Mouse (Mus musculus): Measurements from ENCODE around the gene Ak5. TPM values are rescaled to one million over a fixed set of nuclear protein-coding genes. Genes with fewer than 3 reads are reported as not detected.

The Ak5 gene
- total RNA-seq, 1 experiment from 2014 or later: not detected

DNA sequence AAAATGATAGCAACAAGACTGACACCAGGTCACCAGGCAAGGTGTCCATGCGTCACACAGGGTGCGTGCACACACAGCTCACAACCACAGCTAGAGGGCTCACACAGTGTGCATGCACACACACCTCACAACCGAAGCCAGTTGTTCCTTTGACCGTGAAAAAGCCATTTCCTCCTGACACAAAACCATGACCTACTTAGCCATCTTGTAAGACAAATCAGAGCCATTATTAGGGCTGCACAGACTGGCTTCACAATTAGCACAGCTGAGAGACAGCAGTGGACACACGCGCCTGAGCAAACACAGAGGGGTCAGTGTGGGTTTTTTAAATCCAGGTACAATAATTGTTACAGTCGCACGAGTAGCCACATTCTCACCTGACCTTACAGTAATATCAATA, 115.5 kb downstream of the Ak5 start:
- no peak for ATAC-seq (replicated peaks in 1 of 2; ENCODE audit: insufficient read depth in 1 of 2, low FRiP score in 2 of 2, low TSS enrichment in 1 of 2, low read depth in 1 of 2, poor library complexity in 2 of 2, severe bottlenecking in 2 of 2)

- ATAC-seq (replicated peaks in 1 of 2; ENCODE audit: insufficient read depth in 1 of 2, low FRiP score in 2 of 2, low TSS enrichment in 1 of 2, low read depth in 1 of 2, poor library complexity in 2 of 2, severe bottlenecking in 2 of 2): no peak
Observed at GRCm38 (mm10) chr3:152550528-152551115, 117.5 kb downstream of the Ak5 start.

GRCm38 (mm10) chr3:152550031-152550430, 118.1 kb downstream of the Ak5 start:
- no peak for ATAC-seq (replicated peaks in 1 of 2; ENCODE audit: insufficient read depth in 1 of 2, low FRiP score in 2 of 2, low TSS enrichment in 1 of 2, low read depth in 1 of 2, poor library complexity in 2 of 2, severe bottlenecking in 2 of 2)

DNA sequence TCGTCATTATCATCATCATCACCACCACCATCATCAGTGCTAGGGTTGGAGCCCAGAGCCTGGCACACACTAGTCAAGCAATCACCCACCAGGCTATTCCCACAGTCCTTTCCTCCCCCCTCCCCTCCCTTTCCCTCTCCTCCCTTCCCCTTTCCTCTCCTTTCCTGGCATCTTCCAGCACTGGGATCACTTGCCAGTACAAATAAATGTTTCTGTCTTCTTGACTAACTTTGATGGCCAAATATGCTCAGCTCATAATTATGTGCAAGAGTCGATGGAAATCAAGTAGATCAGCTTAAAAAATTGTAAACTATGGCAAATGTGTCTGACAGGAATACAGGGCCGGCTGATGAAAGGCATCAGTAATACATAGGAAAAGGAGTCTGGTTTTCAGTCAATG, 123.2 kb downstream of the Ak5 start:
- ATAC-seq (replicated peaks in 1 of 2; ENCODE audit: insufficient read depth in 1 of 2, low FRiP score in 2 of 2, low TSS enrichment in 1 of 2, low read depth in 1 of 2, poor library complexity in 2 of 2, severe bottlenecking in 2 of 2): no peak

- ATAC-seq (replicated peaks in 1 of 2; ENCODE audit: insufficient read depth in 1 of 2, low FRiP score in 2 of 2, low TSS enrichment in 1 of 2, low read depth in 1 of 2, poor library complexity in 2 of 2, severe bottlenecking in 2 of 2): no peak
Observed at GRCm38 (mm10) chr3:152542298-152542697, 125.9 kb downstream of the Ak5 start.

DNA sequence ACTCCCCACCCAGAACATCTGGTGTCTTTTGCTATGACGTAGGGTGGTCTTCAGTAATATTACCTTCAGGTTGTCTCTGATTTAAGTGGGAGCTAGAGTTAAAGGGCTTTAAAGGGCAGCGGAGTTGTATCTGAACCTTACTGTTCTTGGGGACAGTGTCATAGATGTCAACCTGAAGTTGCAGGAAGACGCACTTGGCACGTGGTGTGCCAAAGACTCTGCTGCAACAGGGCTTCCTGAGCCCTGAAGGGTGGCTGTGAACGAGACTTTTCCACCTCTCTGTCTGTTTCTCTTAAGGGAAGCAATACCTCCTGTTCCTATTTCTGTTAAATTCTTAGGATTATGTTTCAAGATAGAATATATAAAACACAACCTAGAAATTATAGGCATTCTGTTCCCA, 137.8 kb downstream of the Ak5 start:
- ATAC-seq (replicated peaks in 1 of 2; ENCODE audit: insufficient read depth in 1 of 2, low FRiP score in 2 of 2, low TSS enrichment in 1 of 2, low read depth in 1 of 2, poor library complexity in 2 of 2, severe bottlenecking in 2 of 2): no peak

- no peak for ATAC-seq (replicated peaks in 1 of 2; ENCODE audit: insufficient read depth in 1 of 2, low FRiP score in 2 of 2, low TSS enrichment in 1 of 2, low read depth in 1 of 2, poor library complexity in 2 of 2, severe bottlenecking in 2 of 2)
Observed at GRCm38 (mm10) chr3:152529058-152529972, 138.8 kb downstream of the Ak5 start.

DNA sequence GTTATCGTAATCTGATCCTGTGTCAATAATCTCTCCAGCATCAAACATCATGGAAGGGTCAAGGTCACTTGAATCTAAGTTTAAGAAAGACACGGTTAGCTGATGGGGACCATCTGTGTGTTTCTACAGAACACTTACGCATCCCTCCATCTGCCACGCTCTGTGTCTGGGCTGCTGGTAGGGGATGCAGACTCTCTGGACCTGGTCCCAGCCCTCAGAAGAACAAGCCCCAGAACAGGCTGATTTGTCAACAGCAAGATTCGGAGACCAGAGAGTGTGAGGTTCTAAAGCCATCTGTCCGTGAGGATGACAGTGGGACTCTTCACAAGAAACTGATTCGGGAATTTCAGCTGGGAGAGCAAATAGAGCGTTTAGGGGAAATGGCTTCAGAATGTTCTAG, 141.4 kb downstream of the Ak5 start:
- ATAC-seq (replicated peaks in 1 of 2; ENCODE audit: insufficient read depth in 1 of 2, low FRiP score in 2 of 2, low TSS enrichment in 1 of 2, low read depth in 1 of 2, poor library complexity in 2 of 2, severe bottlenecking in 2 of 2): no peak

DNA sequence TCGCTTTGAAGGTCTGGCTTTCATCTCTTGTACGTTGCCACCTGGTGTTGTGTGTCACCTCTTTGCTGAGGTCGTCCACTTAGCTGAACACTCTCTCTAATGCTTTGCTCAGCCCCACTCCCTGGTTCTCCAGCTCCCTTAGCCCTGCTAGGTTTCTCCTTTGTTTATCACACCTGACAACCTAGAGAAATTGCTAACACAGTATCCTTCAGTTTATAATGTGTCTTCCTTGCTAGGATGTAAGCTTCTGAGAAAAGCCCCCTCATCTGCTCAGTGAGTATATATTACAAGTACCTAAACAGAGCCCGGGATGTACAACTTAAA, 144.9 kb downstream of the Ak5 start:
- no peak for ATAC-seq (replicated peaks in 1 of 2; ENCODE audit: insufficient read depth in 1 of 2, low FRiP score in 2 of 2, low TSS enrichment in 1 of 2, low read depth in 1 of 2, poor library complexity in 2 of 2, severe bottlenecking in 2 of 2)

DNA sequence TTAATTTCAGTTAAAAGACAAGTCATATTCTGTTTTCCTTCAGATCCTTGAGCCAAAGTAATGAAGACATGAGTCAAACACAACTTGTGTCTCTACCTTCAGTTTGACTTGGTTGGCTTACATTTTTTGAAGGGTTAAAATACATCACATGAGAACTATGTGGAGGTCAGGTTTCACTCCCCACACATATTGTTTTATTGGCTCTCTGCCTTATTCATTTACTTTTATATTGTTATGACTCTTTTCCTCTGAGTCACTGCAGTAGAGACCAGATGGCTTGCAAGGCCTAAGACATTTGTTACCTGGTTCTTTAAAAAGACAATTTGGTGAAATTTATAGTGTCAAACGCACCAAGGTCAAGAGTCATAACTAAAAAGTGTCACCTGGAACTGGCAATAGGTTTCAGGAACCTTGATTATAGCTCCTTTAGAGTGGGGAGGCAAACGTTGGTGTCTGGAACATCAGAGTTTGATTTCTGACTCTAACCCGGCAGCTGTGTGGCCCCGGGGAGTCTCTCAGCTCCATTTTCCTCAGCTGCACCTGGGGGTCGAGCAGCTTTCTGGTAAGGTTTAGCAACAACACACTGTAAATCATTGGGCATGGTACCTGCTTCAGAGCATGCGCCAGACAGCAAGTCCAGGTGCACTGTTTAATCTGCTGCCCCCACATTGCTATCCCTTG, 145.4 kb downstream of the Ak5 start:
- no peak for ATAC-seq (replicated peaks in 1 of 2; ENCODE audit: insufficient read depth in 1 of 2, low FRiP score in 2 of 2, low TSS enrichment in 1 of 2, low read depth in 1 of 2, poor library complexity in 2 of 2, severe bottlenecking in 2 of 2)

GRCm38 (mm10) chr3:152521054-152521453, 147.1 kb downstream of the Ak5 start:
- no peak; a peak in 1 of 4 replicates for ATAC-seq (replicated peaks in 1 of 2; ENCODE audit: insufficient read depth in 1 of 2, low FRiP score in 2 of 2, low TSS enrichment in 1 of 2, low read depth in 1 of 2, poor library complexity in 2 of 2, severe bottlenecking in 2 of 2)

- ATAC-seq (replicated peaks in 1 of 2; ENCODE audit: insufficient read depth in 1 of 2, low FRiP score in 2 of 2, low TSS enrichment in 1 of 2, low read depth in 1 of 2, poor library complexity in 2 of 2, severe bottlenecking in 2 of 2): no peak
Observed at GRCm38 (mm10) chr3:152520074-152520473, 148.1 kb downstream of the Ak5 start.

DNA sequence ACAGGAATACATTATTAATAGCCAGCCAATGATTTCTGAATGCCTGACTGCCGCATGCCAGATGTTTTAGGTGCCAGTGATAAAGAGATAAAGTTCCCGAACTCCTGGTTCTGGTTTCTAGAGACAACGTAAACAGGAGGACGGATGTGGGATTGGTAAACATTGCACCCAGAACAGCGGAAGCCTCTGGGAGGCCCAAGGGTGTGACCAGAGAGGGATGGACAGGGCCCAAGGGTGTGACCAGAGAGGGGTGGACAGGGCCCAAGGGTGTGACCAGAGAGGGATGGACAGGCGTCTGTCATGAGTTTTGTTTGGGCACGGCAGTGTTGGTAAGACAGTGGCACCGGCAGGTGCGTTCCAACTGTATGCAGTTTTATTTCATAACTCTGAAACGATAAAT, 148.6 kb downstream of the Ak5 start:
- no peak for ATAC-seq (replicated peaks in 1 of 2; ENCODE audit: insufficient read depth in 1 of 2, low FRiP score in 2 of 2, low TSS enrichment in 1 of 2, low read depth in 1 of 2, poor library complexity in 2 of 2, severe bottlenecking in 2 of 2)

DNA sequence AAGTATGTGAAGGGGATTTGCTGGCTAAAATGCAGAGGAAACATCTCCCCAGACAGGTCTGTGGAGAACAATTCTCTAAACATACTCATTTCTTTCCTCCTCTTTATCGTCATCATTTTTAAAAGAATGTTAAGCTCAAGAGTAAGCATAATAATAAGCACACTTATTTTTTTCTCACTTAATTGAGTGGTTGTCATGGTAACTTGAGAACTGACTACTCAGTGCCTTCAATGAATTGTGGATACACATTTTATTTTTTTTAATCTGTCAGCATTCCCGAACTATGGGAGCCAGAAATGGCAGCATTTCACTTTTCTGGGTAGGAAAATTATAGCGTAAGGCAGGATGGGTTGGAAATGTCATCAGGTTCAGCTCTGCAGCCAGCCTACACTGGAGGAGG, 151.6 kb downstream of the Ak5 start:
- no peak for ATAC-seq (replicated peaks in 1 of 2; ENCODE audit: insufficient read depth in 1 of 2, low FRiP score in 2 of 2, low TSS enrichment in 1 of 2, low read depth in 1 of 2, poor library complexity in 2 of 2, severe bottlenecking in 2 of 2)

DNA sequence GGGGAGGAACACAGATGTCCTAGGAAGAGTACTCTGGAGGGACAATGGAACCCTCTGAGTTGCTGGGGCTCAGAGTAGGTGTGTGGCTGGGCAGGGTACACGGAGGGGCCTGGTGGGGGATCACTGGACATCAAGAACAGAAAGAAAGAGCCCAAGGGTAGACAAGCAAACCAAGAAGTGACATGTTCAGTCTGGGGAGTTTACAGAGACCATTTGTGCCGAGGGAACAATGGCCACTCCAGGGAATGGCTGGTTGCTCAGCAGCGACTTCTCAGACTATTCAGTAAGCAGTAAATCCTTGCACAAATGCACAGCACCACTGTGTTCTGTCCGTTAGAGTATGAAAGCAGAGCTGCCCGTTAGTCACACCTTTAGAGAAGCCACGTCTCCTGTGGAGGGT, 152.2 kb downstream of the Ak5 start:
- no peak for ATAC-seq (replicated peaks in 1 of 2; ENCODE audit: insufficient read depth in 1 of 2, low FRiP score in 2 of 2, low TSS enrichment in 1 of 2, low read depth in 1 of 2, poor library complexity in 2 of 2, severe bottlenecking in 2 of 2)

GRCm38 (mm10) chr3:152512517-152512916, 155.6 kb downstream of the Ak5 start:
- ATAC-seq (replicated peaks in 1 of 2; ENCODE audit: insufficient read depth in 1 of 2, low FRiP score in 2 of 2, low TSS enrichment in 1 of 2, low read depth in 1 of 2, poor library complexity in 2 of 2, severe bottlenecking in 2 of 2): peak; percentile 34 to 44; a peak in 2 of 4 replicates

DNA sequence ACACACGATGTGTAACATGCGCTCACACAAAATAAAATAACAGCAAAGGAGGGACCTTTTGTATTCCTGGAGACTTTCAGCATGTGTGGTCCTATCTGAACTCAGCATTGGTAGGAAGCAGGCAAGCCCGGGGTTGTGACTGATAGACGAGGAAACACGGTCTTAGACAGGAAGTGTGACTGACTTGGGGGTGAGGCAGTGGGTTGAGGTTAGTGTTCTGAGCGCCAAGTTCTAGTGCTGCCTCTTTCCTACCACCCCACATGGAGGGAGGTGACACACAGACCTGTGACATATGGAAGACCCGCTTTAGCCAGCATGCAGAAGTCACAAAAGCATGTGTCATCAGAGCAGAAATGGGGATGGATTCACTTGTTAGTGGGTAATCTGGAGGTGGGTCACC, 158.9 kb downstream of the Ak5 start:
- ATAC-seq (replicated peaks in 1 of 2; ENCODE audit: insufficient read depth in 1 of 2, low FRiP score in 2 of 2, low TSS enrichment in 1 of 2, low read depth in 1 of 2, poor library complexity in 2 of 2, severe bottlenecking in 2 of 2): peak; percentile 37 to 57; a peak in 2 of 4 replicates

DNA sequence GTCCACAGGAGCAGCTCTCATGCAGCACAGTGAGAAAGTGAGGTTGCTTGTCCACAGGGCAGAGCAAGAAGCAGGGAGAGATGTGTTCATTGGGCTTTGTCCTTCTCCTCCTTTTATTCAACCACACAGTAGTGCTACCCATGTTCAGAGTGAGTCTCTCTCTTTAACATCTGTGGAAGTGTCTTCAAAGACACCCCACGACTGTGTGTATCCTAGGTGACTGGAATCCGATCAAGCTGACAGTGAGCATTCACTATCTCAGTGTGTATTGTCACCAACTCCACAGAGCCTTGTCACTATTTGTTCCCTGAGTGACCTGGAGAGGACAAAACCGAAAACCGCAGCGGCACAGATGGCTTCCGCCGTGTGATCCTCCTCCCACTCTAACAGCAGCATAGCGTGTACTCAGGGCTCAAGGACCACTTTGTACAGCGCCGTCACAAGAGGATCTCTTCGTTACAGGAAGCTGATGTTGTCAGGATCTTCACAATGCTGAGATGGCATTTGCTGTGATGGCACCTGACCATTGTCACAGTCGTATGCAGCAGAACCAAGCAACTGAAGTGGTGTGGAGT, 159.7 kb downstream of the Ak5 start:
- no peak for ATAC-seq (replicated peaks in 1 of 2; ENCODE audit: insufficient read depth in 1 of 2, low FRiP score in 2 of 2, low TSS enrichment in 1 of 2, low read depth in 1 of 2, poor library complexity in 2 of 2, severe bottlenecking in 2 of 2)
